Mouse (Mus musculus) ES-E14 (cell line): ENCODE results near the gene Ankar.

Experiments used
- CHD2 ChIP-seq: IDR thresholded peaks from 2 replicates; pipeline ENCODE4 v1.6.1; 2014; ENCODE audit warnings: mild to moderate bottlenecking, low read depth, low read length, inconsistent platforms
- HCFC1 ChIP-seq: IDR thresholded peaks from 2 replicates; pipeline ENCODE4 v1.6.1; 2012; ENCODE audit warnings: low read length, inconsistent platforms, borderline replicate concordance; ENCODE audit not compliant: insufficient read depth
- MAFK ChIP-seq: IDR thresholded peaks from 2 replicates; pipeline ENCODE4 v1.6.1; 2014; ENCODE audit warnings: mild to moderate bottlenecking, low read depth, low read length, inconsistent platforms; ENCODE audit not compliant: insufficient read depth
- ZC3H11A ChIP-seq: IDR thresholded peaks from 2 replicates; pipeline ENCODE4 v1.6.1; 2012; ENCODE audit warnings: low read depth, mild to moderate bottlenecking, inconsistent platforms, low read length, borderline replicate concordance

DNA sequence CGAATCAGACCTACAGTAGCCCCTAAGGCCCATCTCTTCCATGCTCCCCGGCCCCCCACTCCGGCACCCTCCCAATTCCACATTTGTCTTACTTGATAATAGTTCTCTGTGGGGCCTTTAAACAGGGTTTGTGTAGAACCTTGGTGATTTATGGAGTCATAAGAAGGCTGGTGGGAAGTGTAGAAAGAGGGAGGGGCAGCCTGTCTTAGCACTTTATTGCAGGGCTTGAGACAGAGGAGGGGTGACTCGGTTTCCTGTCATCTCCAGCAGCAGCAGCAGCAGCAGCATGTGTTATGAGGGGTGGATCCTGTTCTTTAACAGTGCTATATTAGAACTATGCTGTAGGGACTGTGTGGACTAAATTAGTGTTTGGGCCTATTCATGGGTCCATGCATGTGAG, 28.4 kb upstream of the Ankar start:
- TF ChIP-seq CHD2 (no peak), HCFC1 (no peak), MAFK (no peak), ZC3H11A (no peak)
